Mouse (Mus musculus) kidney, embryonic 16.5 days (tissue): ENCODE results near the gene Zbtb21. TPM values are rescaled to one million over a fixed set of nuclear protein-coding genes. Genes with fewer than 3 reads are reported as not detected.
"Not testable (repeated sequence)": the region's sequence is repeated elsewhere in the genome, so short reads cannot be mapped to it uniquely, and the experiment has no call there.

Source experiments
- ATAC-seq: fragments of 200-750 bp; cut with Nextera tagmentation; 2 replicates; pipeline ENCODE4 v1.8.0; 2017; ENCODE audit warnings: moderate TSS enrichment; ENCODE audit not compliant: low FRiP score, low TSS enrichment
- H3K27ac ChIP-seq: fragments of 300-500 bp; sonication (generic); 2 replicates; pipeline ENCODE4 v1.5.1; 2014; ENCODE audit warnings: low read length
- H3K27me3 ChIP-seq: fragments of 300-500 bp; sonication (generic); 2 replicates; pipeline ENCODE4 v1.6.1; 2014; ENCODE audit warnings: low read length, control low read depth, mixed read lengths; ENCODE audit not compliant: insufficient read depth
- H3K36me3 ChIP-seq: fragments of 300-500 bp; sonication (generic); 2 replicates; pipeline ENCODE4 v1.6.1; 2014; ENCODE audit warnings: low read length, control low read depth, mixed read lengths; ENCODE audit not compliant: insufficient read depth
- H3K4me1 ChIP-seq: fragments of 300-500 bp; sonication (generic); 2 replicates; pipeline ENCODE4 v1.6.1; 2014; ENCODE audit warnings: low read length, control low read depth, mixed read lengths; ENCODE audit not compliant: insufficient read depth
- H3K4me2 ChIP-seq: fragments of 300-500 bp; sonication (generic); replicated peaks from 2 replicates; pipeline ENCODE4 v1.6.1; 2014; ENCODE audit warnings: low read depth, low read length
- H3K4me3 ChIP-seq: fragments of 300-500 bp; sonication (generic); 2 replicates; pipeline ENCODE4 v1.5.1; 2014; ENCODE audit warnings: mild to moderate bottlenecking, low read length
- H3K9ac ChIP-seq: fragments of 300-500 bp; sonication (generic); replicated peaks from 2 replicates; pipeline ENCODE4 v1.6.1; 2014; ENCODE audit warnings: low read length
- H3K9me3 ChIP-seq: fragments of 300-500 bp; sonication (generic); 2 replicates; pipeline ENCODE4 v1.6.1; 2016; ENCODE audit warnings: low read length, control low read depth
- WGBS: fragments of 180-500 bp; shearing (Covaris S2); extraction: QIAGEN DNeasy Blood & Tissue Kit; methylation state at CpG from one replicate; pipeline ENCODE4 v1.1.7; 2014; 5-methylcytosine and 5-hydroxymethylcytosine counted together
- polyA plus RNA-seq: library from polyadenylated mRNA; unstranded; fragments of >200 nt; fragmentation: Nextera tagmentation; extraction: Ambion mirVana; gene quantifications from 2 replicates; pipeline ENCODE4 v1.2.1, GENCODE M21; 2015

Zbtb21 gene
- polyA plus RNA-seq, 1 experiment from 2014 or later, result 14.0 TPM

DNA sequence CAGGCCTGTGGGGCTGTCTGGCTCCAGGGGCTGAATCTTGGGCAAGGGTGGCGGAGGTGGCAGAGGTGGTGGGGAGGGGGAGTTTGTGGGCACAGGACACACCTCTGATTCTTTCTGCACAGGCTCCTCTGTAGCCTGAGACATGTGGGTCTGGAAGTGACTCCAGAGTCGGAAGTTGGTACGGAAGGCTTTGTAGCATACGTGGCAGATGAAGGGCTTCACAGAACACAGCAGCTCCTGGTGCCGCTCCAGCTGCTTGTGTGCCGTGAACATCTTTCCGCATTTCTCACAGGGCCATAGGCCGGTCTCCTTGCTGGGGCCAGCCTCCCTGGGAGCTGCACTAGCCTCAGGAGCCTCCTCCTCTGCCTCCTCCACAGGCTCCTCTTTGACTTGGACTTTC lies 12.4 kb downstream of the Zbtb21 start:
- WGBS, result 98% methylated on average over 8 of the region's 8 CpGs
- no peak overlapping the region for H3K27ac ChIP-seq

DNA sequence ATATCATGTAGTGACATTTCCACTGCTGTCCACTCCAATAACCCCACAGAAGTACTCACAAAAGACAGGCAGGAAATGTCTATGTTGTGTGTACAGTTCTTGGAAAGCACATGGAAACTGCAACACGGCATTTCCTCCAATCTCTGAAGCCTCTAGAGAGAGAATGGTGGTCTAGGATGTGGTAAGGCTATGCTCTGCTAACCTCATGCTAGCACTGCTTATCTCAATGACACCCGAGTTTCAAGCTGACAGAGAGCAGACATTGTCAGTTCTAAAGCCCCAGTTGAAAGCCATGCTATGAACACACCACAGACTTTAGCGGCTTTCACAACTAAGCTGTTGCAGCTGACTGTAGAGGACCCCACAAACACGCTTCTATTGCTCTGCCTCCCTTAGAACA lies 13.6 kb downstream of the Zbtb21 start:
- no peak overlapping the region for H3K27ac ChIP-seq
- H3K27me3 ChIP-seq, result no peaks in the 10 kb centered on the region
- no peak overlapping the region for H3K4me3 ChIP-seq
- no peak overlapping the region for H3K4me2 ChIP-seq
- H3K9ac ChIP-seq, result no peak overlapping the region
- H3K4me1 ChIP-seq, result no peaks in the 10 kb centered on the region
- H3K9me3 ChIP-seq, result no peaks in the 10 kb centered on the region
- H3K36me3 ChIP-seq, result peaks cover 46% of the 10 kb centered on the region
- ATAC-seq, result no peak
- WGBS, result 89% methylated on average over 4 of the region's 4 CpGs

More for the DNA sequence above, 12.4 kb downstream of the Zbtb21 start:
- H3K9ac ChIP-seq, result no peak overlapping the region
- peaks cover 52% of the 10 kb centered on the region for H3K36me3 ChIP-seq
- ATAC-seq, result no peak
- no peak overlapping the region for H3K4me3 ChIP-seq
- H3K4me1 ChIP-seq, result no peaks in the 10 kb centered on the region
- H3K4me2 ChIP-seq, result no peak overlapping the region
- no peaks in the 10 kb centered on the region for H3K27me3 ChIP-seq
- no peaks in the 10 kb centered on the region for H3K9me3 ChIP-seq

- WGBS, result 80% methylated on average over 2 of the region's 2 CpGs
- H3K9ac ChIP-seq, H3K27ac ChIP-seq, H3K27me3 ChIP-seq, ATAC-seq, H3K4me2 ChIP-seq, H3K4me3 ChIP-seq, H3K4me1 ChIP-seq, H3K9me3 ChIP-seq: not testable (repeated sequence)
- peaks cover 37% of the 10 kb centered on the region for H3K36me3 ChIP-seq
These were observed 15.4 kb downstream of the Zbtb21 start for GRCm38 (mm10) chr16:97946993-97947392.

DNA sequence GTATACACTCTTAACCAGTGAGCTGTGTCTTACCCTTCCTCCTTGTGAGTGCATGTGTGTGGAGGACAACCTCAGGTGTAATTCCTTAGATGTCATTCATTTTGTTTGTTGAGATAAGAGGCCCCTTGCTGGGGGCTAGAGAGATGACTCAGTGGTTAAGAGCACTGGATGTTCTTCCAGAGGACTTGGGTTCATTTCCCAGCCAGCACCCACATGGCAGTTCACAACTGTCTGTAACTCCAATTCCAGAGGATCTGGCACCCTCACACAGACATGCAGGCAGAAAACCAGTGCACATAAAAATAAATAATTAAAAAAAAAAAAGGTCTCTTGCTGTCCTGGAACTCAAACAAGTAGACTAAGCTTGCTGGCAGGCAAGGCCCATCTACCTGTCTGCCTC lies 20.6 kb downstream of the Zbtb21 start:
- Histone ChIP-seq H3K4me1 (no peaks in the 10 kb centered on the region), H3K4me3 (no peak overlapping the region), H3K9ac (no peak overlapping the region), H3K27ac (no peak overlapping the region), H3K27me3 (no peaks in the 10 kb centered on the region), H3K4me2 (no peak overlapping the region), H3K36me3 (peaks cover 7% of the 10 kb centered on the region), H3K9me3 (no peaks in the 10 kb centered on the region)
- ATAC-seq, result no peak

DNA sequence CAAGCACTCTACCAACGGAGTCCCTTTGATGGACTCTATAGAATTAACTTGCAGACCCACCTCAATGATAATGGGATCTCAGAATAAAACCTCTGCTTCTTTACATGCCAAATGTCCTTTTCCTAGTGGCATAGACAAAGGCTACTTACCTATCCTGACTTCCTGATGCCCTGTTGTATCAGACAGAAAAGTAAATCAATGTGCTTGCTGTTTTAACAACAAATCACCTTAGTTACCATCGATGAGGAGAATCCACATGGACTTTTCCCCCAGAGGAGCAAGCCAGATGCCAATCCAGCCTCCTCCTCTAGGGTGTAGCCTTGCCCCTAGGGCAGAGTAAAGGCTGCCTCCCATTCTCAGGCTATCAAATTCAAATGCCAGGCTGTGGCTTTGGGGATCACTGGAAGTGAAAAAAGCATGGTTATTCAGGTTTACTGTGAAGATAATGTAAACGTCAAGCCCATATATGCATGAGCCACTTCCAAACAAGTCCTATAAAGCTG lies 21.9 kb downstream of the Zbtb21 start:
- H3K9ac ChIP-seq, result no peak overlapping the region
- no peak overlapping the region for H3K4me2 ChIP-seq
- H3K27me3 ChIP-seq, result no peaks in the 10 kb centered on the region
- WGBS, result 86% methylated on average over 3 of the region's 3 CpGs
- no peaks in the 10 kb centered on the region for H3K4me1 ChIP-seq
- no peak overlapping the region for H3K4me3 ChIP-seq
- H3K27ac ChIP-seq, result no peak overlapping the region
- ATAC-seq, result no peak
- peaks cover 7% of the 10 kb centered on the region for H3K36me3 ChIP-seq
- H3K9me3 ChIP-seq, result no peaks in the 10 kb centered on the region

- no peak for ATAC-seq
- 88% methylated on average over 3 of the region's 3 CpGs for WGBS
- H3K4me1 ChIP-seq, result no peaks in the 10 kb centered on the region
- H3K9me3 ChIP-seq, result no peaks in the 10 kb centered on the region
- H3K4me2 ChIP-seq, result no peak overlapping the region
- no peak overlapping the region for H3K9ac ChIP-seq
- no peaks in the 10 kb centered on the region for H3K27me3 ChIP-seq
- no peak overlapping the region for H3K27ac ChIP-seq
- H3K36me3 ChIP-seq, result no peaks in the 10 kb centered on the region
- no peak overlapping the region for H3K4me3 ChIP-seq
These were observed 26.6 kb downstream of the Zbtb21 start for GRCm38 (mm10) chr16:97935815-97936214.

- Histone ChIP-seq H3K9ac (no peak overlapping the region), H3K27me3 (no peaks in the 10 kb centered on the region), H3K4me2 (no peak overlapping the region), H3K36me3 (no peaks in the 10 kb centered on the region), H3K27ac (no peak overlapping the region), H3K9me3 (no peaks in the 10 kb centered on the region), H3K4me3 (no peak overlapping the region), H3K4me1 (no peaks in the 10 kb centered on the region)
- no peak for ATAC-seq
These were observed 32.2 kb downstream of the Zbtb21 start for GRCm38 (mm10) chr16:97930231-97930630.

GRCm38 (mm10) chr16:97929520-97929919 lies 32.9 kb downstream of the Zbtb21 start:
- Histone ChIP-seq H3K4me3 (no peak overlapping the region), H3K36me3 (no peaks in the 10 kb centered on the region), H3K4me2 (no peak overlapping the region), H3K4me1 (no peaks in the 10 kb centered on the region), H3K9me3 (no peaks in the 10 kb centered on the region), H3K27me3 (no peaks in the 10 kb centered on the region), H3K9ac (no peak overlapping the region), H3K27ac (no peak overlapping the region)
- 39% methylated on average over 1 of the region's 1 CpGs for WGBS
- no peak for ATAC-seq

- H3K9me3 ChIP-seq, result no peaks in the 10 kb centered on the region
- no peaks in the 10 kb centered on the region for H3K27me3 ChIP-seq
- H3K4me2 ChIP-seq, result no peak overlapping the region
- 91% methylated on average over 3 of the region's 3 CpGs for WGBS
- H3K36me3 ChIP-seq, result no peaks in the 10 kb centered on the region
- H3K27ac ChIP-seq, result no peak overlapping the region
- no peak overlapping the region for H3K4me3 ChIP-seq
- H3K4me1 ChIP-seq, result no peaks in the 10 kb centered on the region
- no peak overlapping the region for H3K9ac ChIP-seq
- no peak for ATAC-seq
These were observed 35.0 kb downstream of the Zbtb21 start for GRCm38 (mm10) chr16:97927331-97927938.

DNA sequence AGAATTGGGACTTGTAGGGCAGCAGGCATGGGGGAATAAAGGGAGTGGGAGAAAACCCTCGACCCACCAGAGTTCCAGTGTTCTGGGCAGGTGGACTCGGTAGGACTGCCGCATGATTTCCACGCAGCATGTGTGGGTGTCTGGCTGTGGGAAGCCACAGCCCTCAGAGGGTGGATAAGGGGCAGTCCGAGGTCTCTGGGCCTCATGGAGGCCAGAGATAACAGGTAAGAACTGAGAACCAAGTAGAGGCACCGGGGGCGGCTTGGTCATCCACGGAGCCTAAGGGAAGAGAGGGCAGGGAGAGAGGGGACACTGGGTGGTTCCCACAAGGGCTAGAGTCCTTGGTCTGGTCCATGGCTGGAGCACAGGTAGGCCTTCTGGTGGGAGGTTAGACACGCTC lies 36.0 kb downstream of the Zbtb21 start:
- Histone ChIP-seq H3K4me3 (no peak overlapping the region), H3K9ac (no peak overlapping the region), H3K4me2 (no peak overlapping the region), H3K36me3 (no peaks in the 10 kb centered on the region), H3K27ac (no peak overlapping the region), H3K27me3 (no peaks in the 10 kb centered on the region), H3K4me1 (peaks cover 5% of the 10 kb centered on the region; the same call in 1 of the 2 replicates), H3K9me3 (no peaks in the 10 kb centered on the region)
- WGBS, result 92% methylated on average over 9 of the region's 9 CpGs
- no peak for ATAC-seq
